Mouse (Mus musculus): ENCODE results near the gene Acoxl. TPM values are rescaled to one million over a fixed set of nuclear protein-coding genes. Genes with fewer than 3 reads are reported as not detected.

Gene Acoxl
- polyA plus RNA-seq, 1 experiment from 2014 or later, result 0.09 TPM

GRCm38 (mm10) chr2:127926679-127927324, 88.1 kb downstream of the Acoxl start:
- Histone ChIP-seq H3K4me3 (ENCODE audit: low read depth, low read length) (no peak overlapping the region), H3K9ac (ENCODE audit: low read length) (no peak overlapping the region), H3K27me3 (ENCODE audit: control insufficient read depth, insufficient read depth, low read length) (no peaks in the 10 kb centered on the region), H3K4me1 (ENCODE audit: control insufficient read depth, insufficient read depth, low read length) (peaks cover 23% of the 10 kb centered on the region), H3K9me3 (ENCODE audit: control insufficient read depth, low read length) (no peaks in the 10 kb centered on the region), H3K4me2 (ENCODE audit: low read depth) (no peak overlapping the region), H3K36me3 (ENCODE audit: control insufficient read depth, insufficient read depth, low read length) (no peaks in the 10 kb centered on the region), H3K27ac (ENCODE audit: low read depth, low read length) (no peak overlapping the region)
- DNase-seq (ENCODE audit: low spot score) (no peak), ATAC-seq (ENCODE audit: insufficient read depth, low FRiP score, low TSS enrichment) (no peak)
- 74% methylated on average over 9 of the region's 9 CpGs for WGBS

GRCm38 (mm10) chr2:127927452-127928273, 89.0 kb downstream of the Acoxl start:
- H3K9ac ChIP-seq (ENCODE audit: low read length), result no peak overlapping the region
- H3K9me3 ChIP-seq (ENCODE audit: control insufficient read depth, low read length), result no peaks in the 10 kb centered on the region
- peak; percentile 17 for DNase-seq (ENCODE audit: low spot score)
- no peak overlapping the region for H3K27ac ChIP-seq (ENCODE audit: low read depth, low read length)
- no peak for ATAC-seq (ENCODE audit: insufficient read depth, low FRiP score, low TSS enrichment)
- no peak overlapping the region for H3K4me2 ChIP-seq (ENCODE audit: low read depth)
- no peak overlapping the region for H3K4me3 ChIP-seq (ENCODE audit: low read depth, low read length)
- no peaks in the 10 kb centered on the region for H3K27me3 ChIP-seq (ENCODE audit: control insufficient read depth, insufficient read depth, low read length)
- peaks cover 18% of the 10 kb centered on the region for H3K4me1 ChIP-seq (ENCODE audit: control insufficient read depth, insufficient read depth, low read length)
- no peaks in the 10 kb centered on the region for H3K36me3 ChIP-seq (ENCODE audit: control insufficient read depth, insufficient read depth, low read length)
- 27% methylated on average over 15 of the region's 15 CpGs for WGBS

- Histone ChIP-seq H3K27ac (ENCODE audit: low read depth, low read length) (no peak overlapping the region), H3K4me2 (ENCODE audit: low read depth) (no peak overlapping the region), H3K27me3 (ENCODE audit: control insufficient read depth, insufficient read depth, low read length) (no peaks in the 10 kb centered on the region), H3K4me1 (ENCODE audit: control insufficient read depth, insufficient read depth, low read length) (peaks cover 18% of the 10 kb centered on the region), H3K9ac (ENCODE audit: low read length) (no peak overlapping the region), H3K9me3 (ENCODE audit: control insufficient read depth, low read length) (no peaks in the 10 kb centered on the region), H3K4me3 (ENCODE audit: low read depth, low read length) (no peak overlapping the region), H3K36me3 (ENCODE audit: control insufficient read depth, insufficient read depth, low read length) (no peaks in the 10 kb centered on the region)
- no peak for ATAC-seq (ENCODE audit: insufficient read depth, low FRiP score, low TSS enrichment)
- 7% methylated on average over 5 of the region's 5 CpGs for WGBS
- DNase-seq (ENCODE audit: low spot score), result peak; percentile 28
Measured at GRCm38 (mm10) chr2:127928279-127928678, 89.6 kb downstream of the Acoxl start.

- peaks cover 18% of the 10 kb centered on the region for H3K4me1 ChIP-seq (ENCODE audit: control insufficient read depth, insufficient read depth, low read length)
Measured at GRCm38 (mm10) chr2:127928871-127929270, 90.2 kb downstream of the Acoxl start.

GRCm38 (mm10) chr2:127929939-127930715, 91.5 kb downstream of the Acoxl start:
- no peak overlapping the region for H3K27ac ChIP-seq (ENCODE audit: low read depth, low read length)
- H3K27me3 ChIP-seq (ENCODE audit: control insufficient read depth, insufficient read depth, low read length), result no peaks in the 10 kb centered on the region
- H3K4me3 ChIP-seq (ENCODE audit: low read depth, low read length), result no peak overlapping the region
- ATAC-seq (ENCODE audit: insufficient read depth, low FRiP score, low TSS enrichment), result no peak
- 63% methylated on average over 6 of the region's 6 CpGs for WGBS
- no peak overlapping the region for H3K9ac ChIP-seq (ENCODE audit: low read length)
- H3K36me3 ChIP-seq (ENCODE audit: control insufficient read depth, insufficient read depth, low read length), result no peaks in the 10 kb centered on the region
- no peaks in the 10 kb centered on the region for H3K9me3 ChIP-seq (ENCODE audit: control insufficient read depth, low read length)
- DNase-seq (ENCODE audit: low spot score), result no peak
- no peak overlapping the region for H3K4me2 ChIP-seq (ENCODE audit: low read depth)
- H3K4me1 ChIP-seq (ENCODE audit: control insufficient read depth, insufficient read depth, low read length), result peaks cover 18% of the 10 kb centered on the region

More at GRCm38 (mm10) chr2:127928871-127929270, 90.2 kb downstream of the Acoxl start:
- Histone ChIP-seq H3K27me3 (ENCODE audit: control insufficient read depth, insufficient read depth, low read length) (no peaks in the 10 kb centered on the region), H3K9ac (ENCODE audit: low read length) (no peak overlapping the region), H3K4me3 (ENCODE audit: low read depth, low read length) (no peak overlapping the region), H3K27ac (ENCODE audit: low read depth, low read length) (no peak overlapping the region), H3K9me3 (ENCODE audit: control insufficient read depth, low read length) (no peaks in the 10 kb centered on the region), H3K4me2 (ENCODE audit: low read depth) (no peak overlapping the region), H3K36me3 (ENCODE audit: control insufficient read depth, insufficient read depth, low read length) (no peaks in the 10 kb centered on the region)
- peak; percentile 13 for DNase-seq (ENCODE audit: low spot score)
- no peak for ATAC-seq (ENCODE audit: insufficient read depth, low FRiP score, low TSS enrichment)
- 50% methylated on average over 4 of the region's 4 CpGs for WGBS

GRCm38 (mm10) chr2:127931576-127931975, 92.9 kb downstream of the Acoxl start:
- H3K4me1 ChIP-seq (ENCODE audit: control insufficient read depth, insufficient read depth, low read length), result peaks cover 18% of the 10 kb centered on the region
- H3K4me3 ChIP-seq (ENCODE audit: low read depth, low read length), result no peak overlapping the region
- WGBS, result 86% methylated on average over 4 of the region's 4 CpGs
- H3K9ac ChIP-seq (ENCODE audit: low read length), result no peak overlapping the region
- no peaks in the 10 kb centered on the region for H3K27me3 ChIP-seq (ENCODE audit: control insufficient read depth, insufficient read depth, low read length)
- no peak overlapping the region for H3K27ac ChIP-seq (ENCODE audit: low read depth, low read length)
- no peaks in the 10 kb centered on the region for H3K9me3 ChIP-seq (ENCODE audit: control insufficient read depth, low read length)
- H3K4me2 ChIP-seq (ENCODE audit: low read depth), result no peak overlapping the region
- ATAC-seq (ENCODE audit: insufficient read depth, low FRiP score, low TSS enrichment) (no peak), DNase-seq (ENCODE audit: low spot score) (no peak)
- no peaks in the 10 kb centered on the region for H3K36me3 ChIP-seq (ENCODE audit: control insufficient read depth, insufficient read depth, low read length)

DNA sequence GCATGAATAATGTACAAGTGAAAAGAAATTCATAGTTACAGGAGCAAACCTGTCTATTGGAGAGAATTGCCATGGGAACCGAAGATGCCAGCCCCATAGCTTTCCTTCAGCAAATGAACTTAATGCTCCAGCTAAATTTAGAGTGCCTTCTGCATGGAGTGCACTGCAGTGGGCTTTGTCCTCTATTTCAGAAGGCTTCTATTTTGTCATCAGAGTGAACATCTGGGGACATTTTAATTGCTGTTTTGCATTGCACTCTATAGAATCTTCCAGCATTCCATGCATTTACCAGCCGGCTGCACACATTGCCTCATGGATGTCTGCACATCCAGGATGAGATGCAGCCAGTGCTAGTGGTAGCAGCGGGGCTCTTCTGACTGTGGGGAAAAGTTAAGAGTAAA, 94.9 kb downstream of the Acoxl start:
- WGBS, result 79% methylated on average over 3 of the region's 3 CpGs
- no peak overlapping the region for H3K27ac ChIP-seq (ENCODE audit: low read depth, low read length)

GRCm38 (mm10) chr2:127937079-127937478, 98.4 kb downstream of the Acoxl start:
- ATAC-seq (ENCODE audit: insufficient read depth, low FRiP score, low TSS enrichment) (no peak), DNase-seq (ENCODE audit: low spot score) (no peak)
- no peak overlapping the region for H3K9ac ChIP-seq (ENCODE audit: low read length)
- no peaks in the 10 kb centered on the region for H3K27me3 ChIP-seq (ENCODE audit: control insufficient read depth, insufficient read depth, low read length)
- H3K36me3 ChIP-seq (ENCODE audit: control insufficient read depth, insufficient read depth, low read length), result no peaks in the 10 kb centered on the region
- no peak overlapping the region for H3K4me3 ChIP-seq (ENCODE audit: low read depth, low read length)
- no peak overlapping the region for H3K27ac ChIP-seq (ENCODE audit: low read depth, low read length)
- no peaks in the 10 kb centered on the region for H3K9me3 ChIP-seq (ENCODE audit: control insufficient read depth, low read length)
- H3K4me2 ChIP-seq (ENCODE audit: low read depth), result no peak overlapping the region
- H3K4me1 ChIP-seq (ENCODE audit: control insufficient read depth, insufficient read depth, low read length), result no peaks in the 10 kb centered on the region
- WGBS, result 89% methylated on average over 3 of the region's 3 CpGs

More for the DNA sequence above, 94.9 kb downstream of the Acoxl start:
- Histone ChIP-seq H3K4me2 (ENCODE audit: low read depth) (no peak overlapping the region), H3K9me3 (ENCODE audit: control insufficient read depth, low read length) (no peaks in the 10 kb centered on the region), H3K4me3 (ENCODE audit: low read depth, low read length) (no peak overlapping the region), H3K9ac (ENCODE audit: low read length) (no peak overlapping the region), H3K27me3 (ENCODE audit: control insufficient read depth, insufficient read depth, low read length) (no peaks in the 10 kb centered on the region), H3K4me1 (ENCODE audit: control insufficient read depth, insufficient read depth, low read length) (peaks cover 6% of the 10 kb centered on the region), H3K36me3 (ENCODE audit: control insufficient read depth, insufficient read depth, low read length) (no peaks in the 10 kb centered on the region)
- ATAC-seq (ENCODE audit: insufficient read depth, low FRiP score, low TSS enrichment) (no peak), DNase-seq (ENCODE audit: low spot score) (no peak)
